Mouse (Mus musculus) cortical plate, adult 2 months (tissue): Measurements from ENCODE around the gene Ganab. TPM values are rescaled to one million over a fixed set of nuclear protein-coding genes. Genes with fewer than 3 reads are reported as not detected.

ENCODE experiments used
- H3K27ac ChIP-seq: fragments of 200-500 bp; 2 replicates; pipeline ENCODE4 v1.5.1; 2012; ENCODE audit warnings: low read length, control low read depth, inconsistent platforms; ENCODE audit not compliant: insufficient read depth
- H3K4me1 ChIP-seq: fragments of 200-500 bp; 2 replicates; pipeline ENCODE4 v1.6.1; 2011; ENCODE audit warnings: low read length; ENCODE audit not compliant: control insufficient read depth, insufficient read depth
- H3K4me3 ChIP-seq: fragments of 200-500 bp; 2 replicates; pipeline ENCODE4 v1.5.1; 2011; ENCODE audit warnings: mild to moderate bottlenecking, low read length, control low read depth; ENCODE audit not compliant: insufficient read depth
- CTCF ChIP-seq: fragments of 200-500 bp; IDR thresholded peaks from 2 replicates; pipeline ENCODE4 v1.5.1; 2011; ENCODE audit warnings: mild to moderate bottlenecking, control low read depth, low read length; ENCODE audit not compliant: insufficient read depth; ENCODE audit errors: extremely low read depth
- POLR2A ChIP-seq: fragments of 200-500 bp; IDR thresholded peaks from 2 replicates; pipeline ENCODE4 v1.6.1; 2011; ENCODE audit warnings: mild to moderate bottlenecking, low read length, control low read depth; ENCODE audit not compliant: insufficient read depth; ENCODE audit errors: extremely low read depth
- polyA plus RNA-seq: library from polyadenylated mRNA; depleted of rRNA; stranded (reverse); fragments of >200 nt; gene quantifications from 2 replicates; pipeline ENCODE4 v1.2.3, GENCODE M21; 2012

Ganab gene
- polyA plus RNA-seq, 1 experiment: 87.5 TPM

DNA sequence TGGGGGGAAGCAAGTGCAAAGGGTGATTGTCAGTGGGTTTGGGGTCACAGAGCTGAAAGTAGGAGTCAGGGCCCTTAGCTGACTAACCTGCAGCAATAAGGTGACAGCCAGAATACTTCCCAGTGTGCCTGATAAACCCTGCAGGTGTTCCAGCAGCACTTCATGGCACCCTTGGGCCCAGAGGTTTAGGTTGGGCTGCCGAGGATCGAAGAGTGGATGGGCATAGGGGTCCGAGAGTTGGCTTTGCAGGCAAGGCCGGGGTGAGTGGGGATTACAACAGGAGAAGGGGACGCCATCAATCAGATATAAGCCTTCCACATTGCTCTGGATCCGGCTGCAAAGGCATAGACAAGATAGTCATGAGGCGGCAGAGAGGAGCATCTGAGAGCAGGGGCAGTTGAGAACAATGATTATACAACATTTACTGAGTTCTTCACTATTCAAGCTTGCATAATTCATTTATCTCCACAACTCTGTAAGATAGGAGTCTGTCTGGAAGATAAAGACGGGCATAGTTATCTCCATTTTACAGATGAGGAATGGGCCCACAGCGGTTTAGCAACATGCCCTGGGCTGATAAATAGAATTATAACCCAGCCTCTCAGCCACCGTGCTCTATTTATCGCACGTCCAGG is 30.1 kb downstream of the Ganab start:
- H3K4me1 ChIP-seq: no peaks in the 10 kb centered on the region
- H3K27ac ChIP-seq: no peak overlapping the region
- H3K4me3 ChIP-seq: no peak overlapping the region
- no peak for TF ChIP-seq POLR2A
- TF ChIP-seq CTCF: no peak

DNA sequence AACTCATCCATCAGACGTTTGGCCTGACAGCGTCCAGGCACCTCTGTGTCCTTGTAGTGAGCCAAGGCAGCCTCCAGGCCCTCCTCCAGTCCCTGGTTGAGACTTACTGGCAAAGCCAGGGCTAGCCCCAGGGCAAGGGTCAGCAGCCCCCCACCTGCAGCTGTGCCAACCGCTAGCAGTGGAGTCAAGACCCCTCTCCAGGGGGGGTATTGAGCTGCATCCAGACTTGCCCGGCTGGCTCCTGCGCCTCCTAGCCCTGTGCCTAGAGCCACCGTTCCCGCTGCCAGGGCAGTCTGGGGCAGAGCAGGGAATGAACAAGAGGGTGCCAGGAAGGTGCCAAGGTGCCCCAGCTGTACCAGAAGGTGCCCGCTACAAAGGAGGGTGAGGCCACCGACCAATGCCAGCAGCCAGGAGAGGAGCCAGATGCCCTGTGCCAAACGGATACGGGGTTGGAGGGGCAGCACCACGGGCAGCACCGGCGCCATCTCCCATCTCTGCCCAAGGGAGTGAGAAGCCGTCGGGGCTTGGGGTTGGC is 30.9 kb downstream of the Ganab start:
- Histone ChIP-seq H3K4me1 (no peaks in the 10 kb centered on the region), H3K4me3 (peak overlapping the region; percentile 17), H3K27ac (no peak overlapping the region)
- no peak for TF ChIP-seq POLR2A
- TF ChIP-seq CTCF: no peak

- Histone ChIP-seq H3K27ac (no peak within 1 kb of the TSS), H3K4me1 (no peaks in the 10 kb centered on the region), H3K4me3 (peak within 1 kb of the TSS; percentile 17)
- no peak for TF ChIP-seq POLR2A
- no peak for TF ChIP-seq CTCF
Measured at GRCm38 (mm10) chr19:8929224-8930088, 31.6 kb downstream of the Ganab start, which contains the start of the genes Rom1 and Eml3. TSS of gene Rom1 (minus strand) at chr19:8929356. TSS of gene Eml3 (plus strand) at chr19:8929552.

GRCm38 (mm10) chr19:8930117-8930516 is 32.2 kb downstream of the Ganab start:
- Histone ChIP-seq H3K4me1 (no peaks in the 10 kb centered on the region), H3K27ac (no peak overlapping the region), H3K4me3 (peak overlapping the region; percentile 17)
- TF ChIP-seq POLR2A: no peak
- TF ChIP-seq CTCF: no peak

GRCm38 (mm10) chr19:8930771-8931170 is 32.9 kb downstream of the Ganab start:
- TF ChIP-seq POLR2A (no peak), CTCF (no peak)
- Histone ChIP-seq H3K27ac (no peak overlapping the region), H3K4me3 (no peak overlapping the region), H3K4me1 (no peaks in the 10 kb centered on the region)

DNA sequence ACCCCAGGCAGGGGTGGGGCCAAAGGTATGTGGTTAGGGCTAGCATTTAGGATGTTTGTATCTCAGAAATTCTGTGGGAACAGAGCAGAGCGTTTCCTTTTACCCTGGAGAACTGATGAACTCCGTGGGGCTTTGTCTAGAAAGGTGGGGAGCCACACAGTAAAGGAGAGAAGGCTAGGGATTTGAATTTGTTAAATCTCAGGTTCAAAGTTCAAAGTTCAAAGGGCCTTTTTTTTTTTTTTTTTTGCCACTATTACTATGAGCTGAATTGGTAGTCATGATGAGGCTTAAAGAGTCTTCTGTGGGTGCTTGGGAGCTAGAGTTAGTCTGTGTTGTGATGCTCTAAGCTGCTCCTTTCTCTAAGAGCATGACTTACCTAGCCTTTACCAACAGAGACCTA is 38.9 kb downstream of the Ganab start:
- no peaks in the 10 kb centered on the region for H3K4me1 ChIP-seq
- no peak overlapping the region for H3K27ac ChIP-seq
- no peak for TF ChIP-seq CTCF
- TF ChIP-seq POLR2A: no peak
- H3K4me3 ChIP-seq: no peak overlapping the region

DNA sequence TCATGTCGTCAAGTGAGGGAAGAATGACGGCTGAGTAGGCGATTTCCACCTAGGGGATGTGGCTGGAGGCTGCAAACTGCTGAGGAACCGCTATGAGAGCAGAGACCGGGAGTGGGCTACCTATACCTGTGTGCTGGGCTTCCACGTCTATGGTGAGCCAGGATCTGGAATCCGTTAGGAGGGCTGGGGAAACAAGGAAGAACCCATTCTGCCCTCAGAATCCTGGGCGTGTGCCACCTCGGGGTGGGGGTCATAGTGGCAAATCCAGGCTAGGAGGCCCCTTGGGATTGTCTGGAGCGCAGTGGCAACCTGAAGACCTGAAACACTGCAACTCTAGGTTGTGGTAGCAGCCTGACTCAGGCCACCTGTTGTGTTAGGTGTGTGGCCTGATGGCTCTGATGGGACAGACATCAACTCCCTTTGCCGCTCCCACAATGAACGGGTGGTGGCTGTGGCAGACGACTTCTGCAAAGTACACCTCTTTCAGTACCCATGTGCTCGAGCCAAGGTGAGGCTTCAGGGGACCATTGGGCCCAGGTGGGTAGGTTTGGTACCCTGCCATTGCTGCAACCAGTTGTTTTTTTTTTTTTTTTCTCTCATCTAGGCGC is 42.8 kb downstream of the Ganab start:
- TF ChIP-seq POLR2A: no peak
- TF ChIP-seq CTCF: no peak
- peaks cover 3% of the 10 kb centered on the region; the same call in 1 of the 2 replicates for H3K4me1 ChIP-seq

GRCm38 (mm10) chr19:8941136-8941514 is 43.3 kb downstream of the Ganab start:
- no peak for TF ChIP-seq POLR2A
- no peak for TF ChIP-seq CTCF
- no peak overlapping the region for H3K27ac ChIP-seq
- H3K4me3 ChIP-seq: peak overlapping the region; percentile 93; the same call in 1 of the 2 replicates
- H3K4me1 ChIP-seq: peaks cover 3% of the 10 kb centered on the region; the same call in 1 of the 2 replicates

More for the DNA sequence above, 42.8 kb downstream of the Ganab start:
- H3K4me3 ChIP-seq: no peak overlapping the region; the same call in 1 of the 2 replicates
- H3K27ac ChIP-seq: no peak overlapping the region

GRCm38 (mm10) chr19:8941515-8942217 is 43.8 kb downstream of the Ganab start, which contains the start of gene Mta2:
TSS of gene Mta2 (plus strand) at chr19:8941875.
- TF ChIP-seq CTCF (no peak), POLR2A (peak; percentile 42; the same call in 1 of the 2 replicates)
- peaks cover 3% of the 10 kb centered on the region; the same call in 1 of the 2 replicates for H3K4me1 ChIP-seq
- H3K27ac ChIP-seq: peak within 1 kb of the TSS; percentile 93
- H3K4me3 ChIP-seq: peak within 1 kb of the TSS; percentile 93
